Mouse (Mus musculus) testis, adult 2 months (tissue): ENCODE results near the gene Opa3.

ENCODE experiments used
- CTCF ChIP-seq: fragments of 200-500 bp; IDR thresholded peaks from 2 replicates; pipeline ENCODE4 v1.5.1; 2012; ENCODE audit warnings: low read depth, mild to moderate bottlenecking, inconsistent platforms, low read length, moderate library complexity; ENCODE audit not compliant: control insufficient read depth, insufficient read depth, insufficient replicate concordance
- POLR2A ChIP-seq: fragments of 200-500 bp; IDR thresholded peaks from 2 replicates; pipeline ENCODE4 v1.6.1; 2012; ENCODE audit warnings: low read depth, mild to moderate bottlenecking, inconsistent platforms, low read length, moderate library complexity; ENCODE audit not compliant: control insufficient read depth

- TF ChIP-seq CTCF (no peak), POLR2A (no peak)
Observed at GRCm38 (mm10) chr7:19279581-19280114, 51.5 kb downstream of the Opa3 start, which contains the start of gene Ppm1n.
